Mouse (Mus musculus): ENCODE data around the gene Atp6v0a1. TPM values are rescaled to one million over a fixed set of nuclear protein-coding genes. Genes with fewer than 3 reads are reported as not detected.

Gene Atp6v0a1
- polyA plus RNA-seq, 1 experiment from 2014 or later: 26.9 TPM

GRCm38 (mm10) chr11:101112186-101112585 is 102.9 kb downstream of the Atp6v0a1 start:
- Histone ChIP-seq H3K4me2 (no peak overlapping the region), H3K4me1 (replicated peaks) (no peaks in the 10 kb centered on the region; the same call in 1 of the 2 replicates), H3K4me3 (replicated peaks) (no peak overlapping the region), H3K27me3 (no peaks in the 10 kb centered on the region), H3K9me3 (no peaks in the 10 kb centered on the region), H3K36me3 (peaks cover 21% of the 10 kb centered on the region), H3K27ac (0 out of 2 replicates have a peak overlapping the region, but pooled peaks have one; percentile 53), H3K9ac (replicated peaks) (no peak overlapping the region)
- WGBS: 89% methylated on average over 3 of the region's 3 CpGs
- no peak for ATAC-seq (ENCODE audit: insufficient number of reproducible peaks, insufficient read depth, low FRiP score, low TSS enrichment, low read depth)

Small RNA genes lying within 50 kb of the gene (microRNA-seq; reads per million reads assigned to microRNA genes)
- 0.70 reads per million for gene Mir6928

Other genes starting within 250 kb of the Atp6v0a1 start
- gene Kcnh4, start 249.5 kb upstream of the Atp6v0a1 start, polyA plus RNA-seq (2016; fragmentation: Nextera tagmentation; extraction: Ambion mirVana): not detected in 2 replicates
- not detected in 2 replicates for gene Hcrt, start 246.5 kb upstream of the Atp6v0a1 start, polyA plus RNA-seq (2016; fragmentation: Nextera tagmentation; extraction: Ambion mirVana)
- 5.4 and 6.8 TPM in 2 replicates for gene Ghdc, start 238.5 kb upstream of the Atp6v0a1 start, polyA plus RNA-seq (2016; fragmentation: Nextera tagmentation; extraction: Ambion mirVana)
- 20.4 and 20.6 TPM in 2 replicates for gene Stat5b, start 158.7 kb upstream of the Atp6v0a1 start, polyA plus RNA-seq (2016; fragmentation: Nextera tagmentation; extraction: Ambion mirVana)
- 4.0 and 5.5 TPM in 2 replicates for gene Stat5a, start 150.1 kb upstream of the Atp6v0a1 start, polyA plus RNA-seq (2016; fragmentation: Nextera tagmentation; extraction: Ambion mirVana)
- gene Stat3, start 69.9 kb upstream of the Atp6v0a1 start, polyA plus RNA-seq (2016; fragmentation: Nextera tagmentation; extraction: Ambion mirVana): 40.5 and 40.8 TPM in 2 replicates
- gene Cavin1, start 38.6 kb upstream of the Atp6v0a1 start, polyA plus RNA-seq (2016; fragmentation: Nextera tagmentation; extraction: Ambion mirVana): 38.4 and 48.2 TPM in 2 replicates
- gene Naglu, start 60.6 kb downstream of the Atp6v0a1 start, polyA plus RNA-seq (2016; fragmentation: Nextera tagmentation; extraction: Ambion mirVana): 8.0 and 8.1 TPM in 2 replicates
- not detected in 2 replicates for gene Hsd17b1, start 69.0 kb downstream of the Atp6v0a1 start, polyA plus RNA-seq (2016; fragmentation: Nextera tagmentation; extraction: Ambion mirVana)
- 43.6 and 46.5 TPM in 2 replicates for gene Coasy, start 73.1 kb downstream of the Atp6v0a1 start, polyA plus RNA-seq (2016; fragmentation: Nextera tagmentation; extraction: Ambion mirVana)
- 40.4 and 43.1 TPM in 2 replicates for gene Mlx, start 77.8 kb downstream of the Atp6v0a1 start, polyA plus RNA-seq (2016; fragmentation: Nextera tagmentation; extraction: Ambion mirVana)
- 54.3 and 55.7 TPM in 2 replicates for gene Psmc3ip, start 86.0 kb downstream of the Atp6v0a1 start, polyA plus RNA-seq (2016; fragmentation: Nextera tagmentation; extraction: Ambion mirVana)
- gene Retreg3, start 110.4 kb downstream of the Atp6v0a1 start, polyA plus RNA-seq (2016; fragmentation: Nextera tagmentation; extraction: Ambion mirVana): 18.8 and 19.1 TPM in 2 replicates
- 87.6 and 90.7 TPM in 2 replicates for gene Tubg1, start 110.5 kb downstream of the Atp6v0a1 start, polyA plus RNA-seq (2016; fragmentation: Nextera tagmentation; extraction: Ambion mirVana)
- 6.3 and 6.4 TPM in 2 replicates for gene Tubg2, start 146.5 kb downstream of the Atp6v0a1 start, polyA plus RNA-seq (2016; fragmentation: Nextera tagmentation; extraction: Ambion mirVana)
- gene Cntnap1, start 161.1 kb downstream of the Atp6v0a1 start, polyA plus RNA-seq (2016; fragmentation: Nextera tagmentation; extraction: Ambion mirVana): 0.24 and 0.27 TPM in 2 replicates
- gene Plekhh3, start 161.9 kb downstream of the Atp6v0a1 start, polyA plus RNA-seq (2016; fragmentation: Nextera tagmentation; extraction: Ambion mirVana): 5.3 and 7.0 TPM in 2 replicates
- gene Ccr10, start 166.0 kb downstream of the Atp6v0a1 start, polyA plus RNA-seq (2016; fragmentation: Nextera tagmentation; extraction: Ambion mirVana): 0.24 TPM in 1 of 2 replicates, not detected in the other
- gene Ezh1, start 217.0 kb downstream of the Atp6v0a1 start, polyA plus RNA-seq (2016; fragmentation: Nextera tagmentation; extraction: Ambion mirVana): 14.2 and 16.4 TPM in 2 replicates
- 53.0 and 61.5 TPM in 2 replicates for gene Ramp2, start 236.6 kb downstream of the Atp6v0a1 start, polyA plus RNA-seq (2016; fragmentation: Nextera tagmentation; extraction: Ambion mirVana)
- 94.1 and 104 TPM in 2 replicates for gene Vps25, start 244.3 kb downstream of the Atp6v0a1 start, polyA plus RNA-seq (2016; fragmentation: Nextera tagmentation; extraction: Ambion mirVana)

Data from limb, embryonic 12.5 days (tissue).